Mouse (Mus musculus) G1E (cell line): Measurements from ENCODE around the gene Relt. TPM values are rescaled to one million over a fixed set of nuclear protein-coding genes. Genes with fewer than 3 reads are reported as not detected.

Experiments
- ATAC-seq: 2 replicates; pipeline ENCODE4 v1.8.0; 2016; ENCODE audit warnings: mild to moderate bottlenecking; ENCODE audit not compliant: insufficient number of reproducible peaks, poor library complexity, low FRiP score, severe bottlenecking; ENCODE audit errors: extremely low read depth
- DNase-seq: peaks from one replicate; pipeline ENCODE4 v3.0.0; 2012; ENCODE audit warnings: low spot score
- H3K27me3 ChIP-seq: 2 replicates; pipeline ENCODE4 v1.6.1; 2012; ENCODE audit warnings: mild to moderate bottlenecking, low read length, inconsistent platforms; ENCODE audit not compliant: insufficient read depth
- H3K36me3 ChIP-seq: replicated peaks from 2 replicates; pipeline ENCODE3; 2012; ENCODE audit warnings: mild to moderate bottlenecking, inconsistent platforms
- H3K4me1 ChIP-seq: 2 replicates; pipeline ENCODE4 v1.6.1; 2012; ENCODE audit warnings: low read depth, low read length, inconsistent platforms, mixed read lengths; ENCODE audit not compliant: insufficient read depth
- H3K4me3 ChIP-seq: 2 replicates; pipeline ENCODE4 v1.5.1; 2012; ENCODE audit warnings: low read depth, mild to moderate bottlenecking, inconsistent platforms, low read length, moderate library complexity, mixed read lengths
- H3K9me3 ChIP-seq: replicated peaks from 2 replicates; pipeline ENCODE4 v1.6.1; 2012; ENCODE audit warnings: inconsistent platforms
- CTCF ChIP-seq: IDR thresholded peaks from 2 replicates; pipeline ENCODE4 v1.5.1; 2012; ENCODE audit warnings: low read depth, low read length, inconsistent platforms, mixed read lengths
- GATA1 ChIP-seq: IDR thresholded peaks from 2 replicates; pipeline ENCODE4 v1.6.1; 2012; ENCODE audit warnings: borderline replicate concordance, low read length, inconsistent platforms, mixed read lengths
- GATA2 ChIP-seq: IDR thresholded peaks from 2 replicates; pipeline ENCODE4 v1.6.1; 2012; ENCODE audit warnings: low read depth, low read length, inconsistent platforms, borderline replicate concordance
- POLR2AphosphoS5 ChIP-seq: IDR thresholded peaks from 2 replicates; pipeline ENCODE4 v1.6.1; 2012; ENCODE audit warnings: low read depth, low read length, inconsistent platforms; ENCODE audit not compliant: insufficient replicate concordance
- TAL1 ChIP-seq: conservative IDR thresholded peaks from 2 replicates; pipeline ENCODE4 v1.6.1; 2012; ENCODE audit warnings: low read depth, low read length, inconsistent platforms, mixed read lengths
- polyA plus RNA-seq: library from polyadenylated mRNA; stranded (reverse); fragments of >175 nt; gene quantifications from 2 replicates; pipeline ENCODE4 v1.2.3, GENCODE M21; 2012
- total RNA-seq, 2 experiments: library from RNA; stranded (forward) in 1 of 2; stranded (reverse) in 1 of 2; fragments of 200-1000 nt in 1 of 2; fragments of >200 nt in 1 of 2; fragmentation: Nextera tagmentation in 1 of 2; gene quantifications; 2 replicates each; pipeline ENCODE4 v1.2.3; 2014 to 2017

Gene Relt
- total and polyA plus RNA-seq, 3 experiments = 15.4 to 75.9 (median 25.5) TPM

GRCm38 (mm10) chr7:100906029-100906789 lies 43.0 kb upstream of the Relt start:
- DNase-seq (no peak), ATAC-seq (no peak)
- Histone ChIP-seq H3K4me3 (no peak overlapping the region), H3K36me3 (no peaks in the 10 kb centered on the region), H3K9me3 (no peaks in the 10 kb centered on the region), H3K27me3 (peaks cover 15% of the 10 kb centered on the region), H3K4me1 (no peaks in the 10 kb centered on the region)
- TF ChIP-seq TAL1 = no peak
- TF ChIP-seq POLR2AphosphoS5 = no peak
- no peak for TF ChIP-seq GATA2
- TF ChIP-seq GATA1 = no peak
- no peak for TF ChIP-seq CTCF

- peaks cover 13% of the 10 kb centered on the region for H3K27me3 ChIP-seq
Measured at GRCm38 (mm10) chr7:100905037-100905436, 41.8 kb upstream of the Relt start.

GRCm38 (mm10) chr7:100904612-100905011 lies 41.4 kb upstream of the Relt start:
- Histone ChIP-seq H3K36me3 (no peaks in the 10 kb centered on the region), H3K27me3 (peaks cover 13% of the 10 kb centered on the region), H3K9me3 (no peaks in the 10 kb centered on the region), H3K4me1 (no peaks in the 10 kb centered on the region), H3K4me3 (no peak overlapping the region)
- ATAC-seq (no peak), DNase-seq (no peak)
- no peak for TF ChIP-seq GATA1
- no peak for TF ChIP-seq CTCF
- TF ChIP-seq POLR2AphosphoS5 = no peak
- no peak for TF ChIP-seq TAL1
- no peak for TF ChIP-seq GATA2

More at GRCm38 (mm10) chr7:100905037-100905436, 41.8 kb upstream of the Relt start:
- Histone ChIP-seq H3K9me3 (no peaks in the 10 kb centered on the region), H3K4me1 (no peaks in the 10 kb centered on the region), H3K36me3 (no peaks in the 10 kb centered on the region), H3K4me3 (no peak overlapping the region)
- TF ChIP-seq POLR2AphosphoS5 (no peak), GATA2 (no peak), GATA1 (no peak), TAL1 (no peak), CTCF (no peak)
- DNase-seq (no peak), ATAC-seq (no peak)

- no peaks in the 10 kb centered on the region for H3K36me3 ChIP-seq
- H3K4me3 ChIP-seq = no peak overlapping the region
- H3K4me1 ChIP-seq = no peaks in the 10 kb centered on the region
- peaks cover 13% of the 10 kb centered on the region; the same call in 1 of the 2 replicates for H3K27me3 ChIP-seq
- TF ChIP-seq GATA2 (no peak), POLR2AphosphoS5 (no peak), GATA1 (no peak), CTCF (no peak), TAL1 (no peak)
- no peaks in the 10 kb centered on the region for H3K9me3 ChIP-seq
- no peak for DNase-seq
- no peak for ATAC-seq
Measured at GRCm38 (mm10) chr7:100902451-100903137, 39.3 kb upstream of the Relt start.

- Histone ChIP-seq H3K27me3 (peaks cover 16% of the 10 kb centered on the region), H3K4me1 (no peaks in the 10 kb centered on the region; the same call in 1 of the 2 replicates), H3K4me3 (no peak overlapping the region), H3K36me3 (no peaks in the 10 kb centered on the region), H3K9me3 (no peaks in the 10 kb centered on the region)
- TF ChIP-seq POLR2AphosphoS5 (no peak), TAL1 (no peak), CTCF (no peak), GATA2 (no peak), GATA1 (no peak)
- no peak for ATAC-seq
- DNase-seq = no peak
Measured at GRCm38 (mm10) chr7:100897828-100898227, 34.6 kb upstream of the Relt start.

GRCm38 (mm10) chr7:100894833-100895226 lies 31.6 kb upstream of the Relt start:
- Histone ChIP-seq H3K4me3 (no peak overlapping the region), H3K36me3 (no peaks in the 10 kb centered on the region), H3K9me3 (no peaks in the 10 kb centered on the region), H3K27me3 (peaks cover 32% of the 10 kb centered on the region), H3K4me1 (no peaks in the 10 kb centered on the region; the same call in 1 of the 2 replicates)
- ATAC-seq = no peak
- DNase-seq = no peak
- TF ChIP-seq TAL1 = no peak
